Mouse (Mus musculus): ENCODE measurements around the gene Plpp7. TPM values are rescaled to one million over a fixed set of nuclear protein-coding genes. Genes with fewer than 3 reads are reported as not detected.
A peak's percentile ranks its signal among the peaks of the same experiment; 100 is the strongest.

The Plpp7 gene
- total RNA-seq, 2 experiments from 2014 or later = 24.5 to 28.5 TPM

DNA sequence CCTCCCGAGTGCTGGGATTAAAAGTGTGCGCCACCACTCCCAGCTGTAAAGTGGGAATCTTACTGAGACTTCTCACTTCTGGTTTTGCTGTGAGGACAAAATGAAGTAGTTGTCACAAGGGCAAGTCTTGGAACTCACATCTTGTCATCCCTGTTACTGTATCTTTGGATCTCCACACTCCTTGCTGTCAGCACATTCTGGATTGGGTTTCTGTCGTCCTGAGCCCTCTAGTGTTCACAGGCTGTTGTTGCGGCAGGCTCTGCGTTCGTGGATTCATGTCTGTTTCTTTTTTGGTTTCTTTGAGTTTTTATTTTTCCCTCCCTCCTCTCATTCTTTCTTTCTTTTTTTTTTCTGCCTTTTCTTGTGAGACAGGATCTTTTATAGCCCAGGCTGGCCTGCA lies 35.1 kb downstream of the Plpp7 start:
- DNase-seq (ENCODE audit: low spot score in 2 of 2) = peak; percentile 76 to 85
- intact Hi-C loops (cut with DNase I) = loop anchor here (5.0 kb wide), 1 partner anchor 98 kb away; no protein-coding TSS in a partner anchor

DNA sequence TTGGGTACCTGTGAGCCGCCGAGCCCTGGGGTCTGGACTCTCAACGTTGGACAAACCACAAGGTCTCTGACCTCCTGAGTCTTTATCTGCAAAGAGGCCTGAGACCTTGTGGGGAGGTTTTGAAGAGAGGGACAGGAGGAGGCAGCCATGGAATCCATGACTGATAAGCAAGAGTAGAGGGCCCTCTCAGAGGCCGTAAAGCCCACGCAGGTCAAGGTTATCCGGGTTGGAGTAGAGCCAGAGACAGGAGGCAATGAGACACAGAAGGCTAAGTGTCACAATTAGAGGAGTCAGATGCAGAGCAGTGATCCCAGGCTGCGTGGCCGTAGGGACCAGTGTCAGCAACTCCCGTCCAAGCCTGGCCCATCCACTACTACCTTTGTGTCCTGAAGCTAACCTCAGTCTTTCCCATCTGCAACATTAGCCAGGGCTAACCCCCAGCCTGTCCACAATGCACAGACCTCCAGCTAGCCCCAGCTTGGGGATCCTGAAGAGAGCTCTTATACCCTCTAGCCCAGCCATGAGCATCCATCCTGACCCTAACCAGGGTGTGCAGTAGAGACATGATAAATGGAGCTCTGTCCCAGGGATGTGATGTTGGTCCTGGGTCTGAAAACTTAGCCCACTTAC lies 36.0 kb downstream of the Plpp7 start:
- intact Hi-C loops (cut with DNase I) = loop anchor here (5.0 kb wide), 1 partner anchor 99 kb away; no protein-coding TSS in a partner anchor
- DNase-seq (ENCODE audit: low spot score in 2 of 2) = no peak

DNA sequence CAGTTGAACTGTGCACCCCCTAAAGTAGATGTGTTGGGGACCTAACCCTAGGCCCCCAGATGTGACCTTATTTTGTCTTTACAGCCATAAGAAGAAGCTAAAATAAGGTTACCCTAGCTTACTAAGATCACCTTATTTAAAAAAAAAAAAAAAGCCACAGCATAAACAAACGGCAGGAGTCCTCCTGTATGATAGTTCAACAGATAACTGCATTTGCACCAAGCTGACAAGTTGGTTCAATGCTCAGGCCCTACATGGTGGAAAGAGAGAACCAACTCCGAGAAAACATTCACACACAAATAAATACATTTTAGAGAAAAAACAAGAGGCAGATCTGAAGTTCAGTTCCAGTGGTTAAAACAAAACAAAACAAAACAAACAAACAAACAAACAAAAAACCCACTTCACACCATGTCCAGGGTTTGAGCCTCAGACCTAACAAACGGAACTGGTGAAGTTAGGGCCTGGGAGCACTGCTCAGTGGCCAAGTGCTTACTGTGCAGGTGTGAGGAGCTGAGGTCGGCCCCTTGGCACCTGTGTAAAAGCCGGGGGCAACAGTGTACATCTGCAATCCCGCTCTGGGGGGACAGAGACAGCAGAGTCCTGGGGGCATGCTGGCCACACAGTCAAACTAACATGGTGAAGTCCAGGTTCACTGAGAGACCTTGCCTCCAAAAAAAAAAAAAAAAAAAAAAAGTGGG lies 36.7 kb downstream of the Plpp7 start:
- no peak for DNase-seq (ENCODE audit: low spot score in 2 of 2)
- intact Hi-C loops (cut with DNase I) = loop anchor here (5.0 kb wide), 1 partner anchor 100 kb away; no protein-coding TSS in a partner anchor

- no peak for DNase-seq (ENCODE audit: low spot score in 2 of 2)
- intact Hi-C loops (cut with DNase I) = loop anchor here (5.0 kb wide), 1 partner anchor 100 kb away; no protein-coding TSS in a partner anchor
These were observed 37.3 kb downstream of the Plpp7 start for GRCm38 (mm10) chr2:32132567-32132992.

DNA sequence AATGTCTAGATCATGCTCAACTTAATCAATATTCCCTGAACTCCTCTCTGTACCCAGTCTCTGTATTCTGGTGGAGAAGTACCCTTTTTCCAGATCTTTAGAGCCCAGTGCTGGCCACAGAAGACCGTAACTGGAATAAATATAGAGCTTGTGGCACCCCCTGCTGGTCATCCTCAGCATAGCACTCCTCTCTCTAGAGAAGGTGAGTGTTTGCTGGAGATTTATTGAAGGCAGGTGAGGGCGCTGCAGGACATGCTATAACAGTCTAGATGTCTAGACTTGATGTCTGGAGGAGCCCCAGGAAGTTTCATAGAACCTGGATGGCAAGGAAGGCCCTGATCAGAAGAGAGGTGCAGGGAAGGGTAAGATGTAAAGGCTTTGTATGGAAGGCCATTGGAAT lies 38.7 kb downstream of the Plpp7 start:
- DNase-seq (ENCODE audit: low spot score in 2 of 2) = peak; percentile 92 to 94
- intact Hi-C loops (cut with DNase I) = loop anchor here (5.0 kb wide), 1 partner anchor 102 kb away; no protein-coding TSS in a partner anchor

DNA sequence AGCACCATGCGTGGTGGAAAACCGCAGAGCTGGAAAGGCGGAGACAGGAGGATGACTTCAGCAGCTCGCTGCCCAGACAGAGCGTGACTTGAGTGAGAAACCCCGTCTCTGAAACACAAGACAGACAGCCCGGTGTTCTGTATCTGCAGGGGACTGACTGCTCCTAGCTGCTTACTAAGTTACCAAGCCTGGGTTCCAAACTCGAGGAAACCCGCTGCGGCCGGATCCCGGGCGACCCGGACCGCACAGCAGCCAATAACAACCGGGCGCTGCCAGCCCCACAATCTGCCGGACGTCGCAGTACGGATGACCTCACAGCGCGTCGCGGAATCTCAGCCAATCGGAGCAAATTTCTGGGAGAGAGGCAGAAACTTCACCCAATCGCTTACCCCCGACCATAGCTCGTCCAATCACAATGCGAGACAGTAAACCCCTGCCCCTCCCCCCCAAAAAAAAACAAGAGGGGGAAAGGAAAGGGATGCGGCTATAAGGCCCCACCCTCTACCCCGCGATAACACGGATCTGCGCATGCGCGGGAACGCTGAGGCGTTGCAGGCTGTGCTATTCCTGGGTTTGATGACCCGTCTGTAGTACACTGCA lies 42.4 kb downstream of the Plpp7 start:
- peak; percentile 96 to 99 for DNase-seq (ENCODE audit: low spot score in 2 of 2)
- intact Hi-C loops (cut with DNase I) = loop anchor here (5.0 kb wide), 1 partner anchor 45 kb away; no protein-coding TSS in a partner anchor

GRCm38 (mm10) chr2:32139377-32139776 lies 44.0 kb downstream of the Plpp7 start:
- intact Hi-C loops (cut with DNase I) = loop anchor here (5.0 kb wide), 1 partner anchor 43 kb away; no protein-coding TSS in a partner anchor
- no peak for DNase-seq (ENCODE audit: low spot score in 2 of 2)

DNA sequence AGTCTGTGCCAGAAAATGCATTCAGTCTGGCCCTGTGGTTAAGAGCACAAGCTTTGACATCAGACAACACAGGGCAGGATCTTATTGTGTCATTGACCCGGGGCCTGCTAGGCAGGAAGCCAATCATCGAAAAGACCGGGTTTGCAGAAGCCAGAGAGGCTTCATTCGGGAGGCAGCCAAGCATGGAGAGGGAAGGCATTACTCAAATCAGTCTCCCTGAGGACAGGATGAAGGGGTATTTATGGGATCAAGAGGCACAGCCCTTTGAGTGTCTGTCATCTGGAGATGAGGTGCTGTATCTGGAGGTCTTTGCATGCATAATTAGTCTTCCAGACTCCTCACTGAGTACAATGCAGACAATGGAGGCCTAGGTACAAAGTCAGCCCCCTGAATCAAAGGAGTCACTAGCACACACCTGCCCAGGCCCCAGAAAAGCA lies 45.2 kb downstream of the Plpp7 start:
- intact Hi-C loops (cut with DNase I) = no loop called here
- DNase-seq (ENCODE audit: low spot score in 2 of 2) = no peak

GRCm38 (mm10) chr2:32141602-32142001 lies 46.3 kb downstream of the Plpp7 start:
- no peak for DNase-seq (ENCODE audit: low spot score in 2 of 2)
- intact Hi-C loops (cut with DNase I) = no loop called here

GRCm38 (mm10) chr2:32142368-32142767 lies 47.0 kb downstream of the Plpp7 start:
- intact Hi-C loops (cut with DNase I) = no loop called here
- no peak for DNase-seq (ENCODE audit: low spot score in 2 of 2)

GRCm38 (mm10) chr2:32144633-32145032 lies 49.3 kb downstream of the Plpp7 start:
- intact Hi-C loops (cut with DNase I) = no loop called here
- no peak for DNase-seq (ENCODE audit: low spot score in 2 of 2)

- intact Hi-C loops (cut with DNase I) = no loop called here
- DNase-seq (ENCODE audit: low spot score in 2 of 2) = no peak
These were observed 51.4 kb downstream of the Plpp7 start for GRCm38 (mm10) chr2:32146617-32147162.

GRCm38 (mm10) chr2:32150135-32150534 lies 54.8 kb downstream of the Plpp7 start:
- no peak for DNase-seq (ENCODE audit: low spot score in 2 of 2)
- intact Hi-C loops (cut with DNase I) = loop anchor here (5.0 kb wide), 1 partner anchor 37 kb away; no protein-coding TSS in a partner anchor

- no peak for DNase-seq (ENCODE audit: low spot score in 2 of 2)
- intact Hi-C loops (cut with DNase I) = loop anchor here (5.0 kb wide), 1 partner anchor 37 kb away; no protein-coding TSS in a partner anchor
These were observed 55.2 kb downstream of the Plpp7 start for GRCm38 (mm10) chr2:32150562-32150923.

GRCm38 (mm10) chr2:32150924-32151659 lies 55.8 kb downstream of the Plpp7 start, which contains the start of gene Prrc2b:
Prrc2b (plus strand) TSS chr2:32151082.
- peak in 1 of 2 experiments; percentile 64 for DNase-seq (ENCODE audit: low spot score in 2 of 2)
- intact Hi-C loops (cut with DNase I) = loop anchor here (5.0 kb wide), 1 partner anchor 36 kb away; no protein-coding TSS in a partner anchor

GRCm38 (mm10) chr2:32151660-32152366 lies 56.5 kb downstream of the Plpp7 start:
- no peak for DNase-seq (ENCODE audit: low spot score in 2 of 2)
- intact Hi-C loops (cut with DNase I) = loop anchor here (5.0 kb wide), 1 partner anchor 35 kb away; no protein-coding TSS in a partner anchor

DNA sequence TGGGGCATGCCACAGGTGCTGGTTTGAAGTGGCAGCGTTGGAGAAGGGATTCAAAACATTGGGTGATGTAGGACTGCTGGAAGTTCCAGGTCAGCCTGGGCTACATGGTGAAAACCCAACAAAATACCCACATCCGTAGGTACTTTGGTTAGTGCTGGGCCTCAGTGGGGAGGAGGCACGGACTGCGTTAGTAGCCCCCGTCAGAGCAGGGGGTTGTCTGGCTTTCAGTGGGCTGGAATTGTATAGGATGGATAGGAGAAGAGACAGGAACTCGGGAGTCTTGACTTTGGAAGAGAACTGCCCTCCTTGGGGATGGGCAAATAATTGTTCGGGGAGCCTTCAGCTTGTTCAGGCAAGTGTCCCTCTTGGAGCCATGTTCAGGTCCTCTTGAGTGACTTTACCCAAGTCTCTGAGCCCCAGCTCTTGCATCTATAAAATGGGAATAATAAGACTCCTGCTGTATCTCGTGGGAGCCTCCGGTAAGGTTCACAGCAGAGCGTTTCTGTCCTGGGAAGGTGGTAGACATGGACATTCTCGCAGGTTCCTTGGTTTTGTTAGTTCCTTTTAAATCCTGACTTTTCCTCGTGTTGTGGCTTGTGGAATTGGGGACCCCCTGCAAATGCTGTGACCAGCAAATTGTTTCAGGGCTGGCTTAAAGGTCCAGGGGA lies 57.2 kb downstream of the Plpp7 start:
- no peak for DNase-seq (ENCODE audit: low spot score in 2 of 2)
- intact Hi-C loops (cut with DNase I) = loop anchor here (5.0 kb wide), 1 partner anchor 35 kb away; no protein-coding TSS in a partner anchor
